Mouse (Mus musculus) kidney, embryonic 16.5 days (tissue): ENCODE measurements at regions not wholly inside any gene's neighbourhood (a gene's known extent, or its start where the extent isn't known, plus 50 kb on each side); places are given as distances from the start of the nearest gene placed in this dataset.

Experiments
- ATAC-seq: fragments of 200-750 bp; cut with Nextera tagmentation; 2 replicates; pipeline ENCODE4 v1.8.0; 2017; ENCODE audit warnings: moderate TSS enrichment; ENCODE audit not compliant: low FRiP score, low TSS enrichment
- H3K27ac ChIP-seq: fragments of 300-500 bp; sonication (generic); 2 replicates; pipeline ENCODE4 v1.5.1; 2014; ENCODE audit warnings: low read length
- H3K27me3 ChIP-seq: fragments of 300-500 bp; sonication (generic); 2 replicates; pipeline ENCODE4 v1.6.1; 2014; ENCODE audit warnings: low read length, control low read depth, mixed read lengths; ENCODE audit not compliant: insufficient read depth
- H3K36me3 ChIP-seq: fragments of 300-500 bp; sonication (generic); 2 replicates; pipeline ENCODE4 v1.6.1; 2014; ENCODE audit warnings: low read length, control low read depth, mixed read lengths; ENCODE audit not compliant: insufficient read depth
- H3K4me1 ChIP-seq: fragments of 300-500 bp; sonication (generic); 2 replicates; pipeline ENCODE4 v1.6.1; 2014; ENCODE audit warnings: low read length, control low read depth, mixed read lengths; ENCODE audit not compliant: insufficient read depth
- H3K4me2 ChIP-seq: fragments of 300-500 bp; sonication (generic); replicated peaks from 2 replicates; pipeline ENCODE4 v1.6.1; 2014; ENCODE audit warnings: low read depth, low read length
- H3K4me3 ChIP-seq: fragments of 300-500 bp; sonication (generic); 2 replicates; pipeline ENCODE4 v1.5.1; 2014; ENCODE audit warnings: mild to moderate bottlenecking, low read length
- H3K9ac ChIP-seq: fragments of 300-500 bp; sonication (generic); replicated peaks from 2 replicates; pipeline ENCODE4 v1.6.1; 2014; ENCODE audit warnings: low read length
- H3K9me3 ChIP-seq: fragments of 300-500 bp; sonication (generic); 2 replicates; pipeline ENCODE4 v1.6.1; 2016; ENCODE audit warnings: low read length, control low read depth
- WGBS: fragments of 180-500 bp; shearing (Covaris S2); extraction: QIAGEN DNeasy Blood & Tissue Kit; methylation state at CpG from one replicate; pipeline ENCODE4 v1.1.7; 2014; 5-methylcytosine and 5-hydroxymethylcytosine counted together

DNA sequence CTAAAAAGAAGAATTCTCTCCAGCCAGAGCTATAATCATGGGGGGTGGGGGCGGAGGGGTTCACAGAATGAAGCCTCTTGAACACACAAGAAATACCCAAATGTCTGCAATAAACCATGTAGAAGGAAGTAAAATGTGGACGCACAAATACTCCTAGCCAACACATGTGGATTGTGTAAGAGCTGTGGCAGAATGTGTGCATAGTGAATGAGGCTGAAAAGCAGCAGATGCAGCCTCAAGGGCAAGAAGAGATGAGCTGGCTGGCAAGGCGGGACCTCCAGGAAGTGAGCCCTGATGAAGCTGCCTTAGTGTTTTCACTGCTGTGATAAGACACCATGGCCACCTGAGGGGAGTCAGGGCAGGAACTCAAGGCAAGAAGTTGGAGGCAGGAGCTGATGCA lies 53.3 kb upstream of the Arhgap28 start:
- no peak for ATAC-seq
- no peaks in the 10 kb centered on the region for H3K36me3 ChIP-seq
- H3K27ac ChIP-seq, result no peak overlapping the region
- H3K9ac ChIP-seq, result no peak overlapping the region
- H3K4me1 ChIP-seq, result no peaks in the 10 kb centered on the region
- no peak overlapping the region for H3K4me2 ChIP-seq
- no peaks in the 10 kb centered on the region for H3K27me3 ChIP-seq
- H3K4me3 ChIP-seq, result no peak overlapping the region
- 85% methylated on average over 3 of the region's 3 CpGs for WGBS
- H3K9me3 ChIP-seq, result no peaks in the 10 kb centered on the region

DNA sequence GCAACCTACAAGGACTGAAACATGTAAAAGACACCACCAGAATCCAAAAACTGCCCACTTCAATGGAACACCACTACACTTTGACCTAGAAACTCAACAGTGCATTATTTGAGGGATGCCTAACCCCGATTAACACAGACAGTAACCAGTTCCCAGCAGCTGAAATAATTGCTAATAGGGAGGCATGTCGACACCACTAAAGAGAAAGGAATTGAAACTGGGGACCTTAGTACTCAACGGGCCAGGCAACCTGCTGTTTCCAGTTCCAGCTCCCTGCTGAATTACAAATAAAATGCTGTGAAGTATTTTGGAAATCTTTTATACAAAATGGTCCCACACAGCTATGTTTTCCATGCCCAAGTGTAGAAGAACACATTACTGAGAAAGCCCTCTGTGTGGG lies 56.5 kb upstream of the Arhgap28 start:
- H3K9me3 ChIP-seq, result no peaks in the 10 kb centered on the region
- H3K4me2 ChIP-seq, result no peak overlapping the region
- H3K4me1 ChIP-seq, result no peaks in the 10 kb centered on the region
- 89% methylated on average over 3 of the region's 3 CpGs for WGBS
- H3K36me3 ChIP-seq, result no peaks in the 10 kb centered on the region
- H3K27ac ChIP-seq, result no peak overlapping the region
- H3K9ac ChIP-seq, result no peak overlapping the region
- H3K27me3 ChIP-seq, result no peaks in the 10 kb centered on the region
- H3K4me3 ChIP-seq, result no peak overlapping the region
- no peak for ATAC-seq

DNA sequence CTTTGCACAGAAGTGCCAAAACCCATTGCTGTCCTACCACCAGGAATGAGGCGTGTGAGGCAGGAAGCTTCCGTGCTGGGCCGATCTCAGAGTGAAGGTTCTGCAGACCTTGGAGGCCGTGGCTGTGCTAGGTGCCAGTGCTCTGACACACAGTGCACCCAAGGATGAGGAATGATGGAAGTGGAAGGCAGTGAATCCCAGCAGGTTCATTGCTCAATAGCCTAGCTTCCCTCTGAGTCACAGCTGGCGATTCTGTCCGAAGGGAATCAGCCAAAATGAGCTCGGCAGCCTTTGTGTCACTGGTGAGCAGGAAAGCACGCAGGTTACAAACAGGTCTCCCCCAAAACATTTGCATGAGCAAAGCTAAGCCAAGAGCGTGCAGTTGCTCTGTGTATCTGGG lies 61.8 kb upstream of the Arhgap28 start:
- no peak overlapping the region for H3K9ac ChIP-seq
- H3K36me3 ChIP-seq, result no peaks in the 10 kb centered on the region
- 0 out of 2 replicates have a peak, but pooled peaks cover 6% of the 10 kb centered on the region for H3K4me1 ChIP-seq
- H3K4me3 ChIP-seq, result no peak overlapping the region
- ATAC-seq, result no peak
- H3K9me3 ChIP-seq, result no peaks in the 10 kb centered on the region
- H3K27me3 ChIP-seq, result no peaks in the 10 kb centered on the region; the same call in 1 of the 2 replicates
- WGBS, result 85% methylated on average over 9 of the region's 9 CpGs
- H3K4me2 ChIP-seq, result no peak overlapping the region
- H3K27ac ChIP-seq, result no peak overlapping the region

DNA sequence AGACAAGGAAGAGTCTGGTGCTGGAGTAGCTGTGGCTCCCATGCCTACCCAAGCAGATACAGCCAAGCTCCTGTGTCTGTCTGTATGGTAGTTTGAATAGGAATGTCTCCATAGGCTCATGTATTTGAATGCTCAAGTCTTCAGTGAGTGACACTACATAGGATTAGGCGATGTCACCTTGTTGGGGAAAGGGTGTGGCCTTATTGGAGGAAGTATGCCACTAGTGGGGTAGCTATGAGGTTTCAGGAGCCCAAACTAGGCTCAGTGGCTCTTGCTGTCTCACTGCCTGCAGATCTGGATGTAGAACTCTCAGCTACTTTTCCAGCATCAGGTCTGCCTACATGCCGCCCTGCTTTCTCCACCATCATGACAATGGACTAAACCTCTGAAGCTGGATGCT lies 62.3 kb upstream of the Arhgap28 start:
- no peaks in the 10 kb centered on the region for H3K36me3 ChIP-seq
- H3K4me3 ChIP-seq, result no peak overlapping the region
- no peak overlapping the region for H3K4me2 ChIP-seq
- H3K9me3 ChIP-seq, result no peaks in the 10 kb centered on the region
- WGBS, result 96% methylated on average over 2 of the region's 2 CpGs
- H3K4me1 ChIP-seq, result 0 out of 2 replicates have a peak, but pooled peaks cover 9% of the 10 kb centered on the region
- H3K9ac ChIP-seq, result no peak overlapping the region
- no peaks in the 10 kb centered on the region; the same call in 1 of the 2 replicates for H3K27me3 ChIP-seq
- no peak for ATAC-seq
- H3K27ac ChIP-seq, result no peak overlapping the region

DNA sequence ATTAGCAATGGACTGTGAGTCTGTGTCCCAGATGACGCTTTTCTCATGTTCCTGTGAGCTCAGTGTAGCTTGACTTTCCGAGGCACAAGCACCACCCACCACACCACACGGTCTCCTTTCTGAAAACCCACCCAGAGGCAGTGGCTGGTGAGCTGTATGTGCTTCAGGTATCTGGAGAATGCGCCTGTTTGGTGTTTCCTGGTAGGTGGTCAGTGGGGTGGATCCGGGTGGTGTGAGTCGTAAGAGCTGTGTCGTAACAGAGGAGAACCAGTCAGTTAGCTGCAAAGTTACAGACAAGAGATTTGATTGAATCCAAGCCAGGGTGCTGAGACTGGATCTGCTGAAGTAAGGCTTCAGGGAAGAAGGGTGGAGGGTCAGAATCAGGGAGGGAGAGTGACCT lies 65.1 kb upstream of the Arhgap28 start:
- no peaks in the 10 kb centered on the region for H3K9me3 ChIP-seq
- H3K4me2 ChIP-seq, result no peak overlapping the region
- WGBS, result 46% methylated on average over 7 of the region's 7 CpGs
- H3K36me3 ChIP-seq, result no peaks in the 10 kb centered on the region
- H3K4me3 ChIP-seq, result no peak overlapping the region
- no peaks in the 10 kb centered on the region; the same call in 1 of the 2 replicates for H3K27me3 ChIP-seq
- H3K9ac ChIP-seq, result no peak overlapping the region
- ATAC-seq, result peak; percentile 43; the same call in 1 of the 2 replicates
- 0 out of 2 replicates have a peak, but pooled peaks cover 9% of the 10 kb centered on the region for H3K4me1 ChIP-seq
- H3K27ac ChIP-seq, result no peak overlapping the region

DNA sequence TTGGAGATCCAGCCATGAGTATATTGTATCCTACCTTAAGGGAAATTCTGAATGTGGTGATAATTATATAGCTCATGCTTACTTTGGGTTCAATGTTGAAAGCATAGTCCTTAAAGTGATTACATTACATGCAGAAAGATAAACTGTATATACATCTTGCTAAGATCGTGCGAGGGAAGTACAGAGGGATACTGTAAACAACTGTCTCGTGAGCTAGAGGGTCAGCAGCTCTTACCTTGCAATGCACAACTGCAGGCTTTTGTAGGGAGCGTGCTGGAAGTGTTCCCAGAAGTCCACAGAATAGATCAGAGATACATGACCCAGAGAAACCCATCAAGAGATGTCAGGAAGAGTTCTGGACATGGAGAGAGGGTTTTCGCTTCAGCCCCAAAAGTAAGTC lies 65.6 kb upstream of the Arhgap28 start:
- no peak overlapping the region for H3K27ac ChIP-seq

DNA sequence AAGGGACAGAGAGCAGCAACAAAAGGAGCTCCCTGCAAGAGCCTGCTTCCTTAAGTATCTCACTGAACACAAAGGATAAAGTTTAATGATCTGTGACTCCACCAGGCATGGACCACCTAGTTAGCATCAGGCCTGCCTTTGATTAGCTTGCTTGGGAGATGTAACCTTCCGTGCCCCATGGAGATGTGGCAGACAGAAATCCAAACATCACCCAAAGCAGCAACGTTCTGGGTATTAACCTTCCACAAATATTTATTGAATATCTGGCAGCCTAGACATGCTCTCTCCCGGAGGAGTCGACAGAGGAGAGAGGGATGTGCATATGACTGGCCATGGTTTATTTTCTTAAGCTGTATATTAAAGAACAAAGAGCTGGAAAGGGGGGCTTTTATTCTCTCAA lies 67.6 kb upstream of the Arhgap28 start:
- peak; percentile 84 for ATAC-seq
- H3K4me1 ChIP-seq, result 0 out of 2 replicates have a peak, but pooled peaks cover 9% of the 10 kb centered on the region
- H3K4me3 ChIP-seq, result no peak overlapping the region
- no peaks in the 10 kb centered on the region for H3K9me3 ChIP-seq
- H3K36me3 ChIP-seq, result no peaks in the 10 kb centered on the region
- no peak overlapping the region for H3K27ac ChIP-seq
- H3K9ac ChIP-seq, result no peak overlapping the region
- H3K4me2 ChIP-seq, result no peak overlapping the region
- WGBS, result 5% methylated on average over 4 of the region's 4 CpGs
- H3K27me3 ChIP-seq, result no peaks in the 10 kb centered on the region; the same call in 1 of the 2 replicates

More for the DNA sequence above, 65.6 kb upstream of the Arhgap28 start:
- no peak overlapping the region for H3K4me3 ChIP-seq
- H3K4me2 ChIP-seq, result no peak overlapping the region
- WGBS, result 76% methylated on average over 5 of the region's 5 CpGs
- H3K9ac ChIP-seq, result no peak overlapping the region
- no peaks in the 10 kb centered on the region for H3K36me3 ChIP-seq
- ATAC-seq, result no peak
- no peaks in the 10 kb centered on the region; the same call in 1 of the 2 replicates for H3K27me3 ChIP-seq
- no peaks in the 10 kb centered on the region for H3K9me3 ChIP-seq
- H3K4me1 ChIP-seq, result 0 out of 2 replicates have a peak, but pooled peaks cover 9% of the 10 kb centered on the region

DNA sequence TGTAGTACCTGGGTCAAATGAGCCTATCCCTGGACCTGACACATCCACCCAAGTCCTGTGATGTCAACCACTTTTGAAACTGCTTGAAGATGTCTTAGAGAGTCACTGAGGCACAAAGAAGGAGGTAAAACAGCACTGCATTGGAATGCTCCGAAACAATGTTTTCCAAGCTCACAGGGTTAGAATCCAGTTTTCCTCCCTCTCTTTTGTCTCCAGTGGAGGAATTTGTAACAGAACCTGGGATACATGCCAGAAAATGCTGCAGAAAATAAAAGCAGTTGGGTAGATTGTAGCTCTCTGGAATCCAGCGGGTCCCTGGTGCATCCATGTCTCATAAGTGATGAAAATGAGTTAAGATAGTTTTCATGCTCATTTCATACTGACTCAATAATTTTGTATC lies 71.8 kb upstream of the Arhgap28 start:
- H3K27ac ChIP-seq, result no peak overlapping the region
- H3K9ac ChIP-seq, result no peak overlapping the region
- WGBS, result 63% methylated on average over 2 of the region's 2 CpGs
- 0 out of 2 replicates have a peak, but pooled peaks cover 3% of the 10 kb centered on the region for H3K4me1 ChIP-seq
- H3K4me3 ChIP-seq, result no peak overlapping the region
- H3K36me3 ChIP-seq, result no peaks in the 10 kb centered on the region
- H3K27me3 ChIP-seq, result no peaks in the 10 kb centered on the region
- no peak for ATAC-seq
- no peaks in the 10 kb centered on the region for H3K9me3 ChIP-seq
- H3K4me2 ChIP-seq, result no peak overlapping the region

DNA sequence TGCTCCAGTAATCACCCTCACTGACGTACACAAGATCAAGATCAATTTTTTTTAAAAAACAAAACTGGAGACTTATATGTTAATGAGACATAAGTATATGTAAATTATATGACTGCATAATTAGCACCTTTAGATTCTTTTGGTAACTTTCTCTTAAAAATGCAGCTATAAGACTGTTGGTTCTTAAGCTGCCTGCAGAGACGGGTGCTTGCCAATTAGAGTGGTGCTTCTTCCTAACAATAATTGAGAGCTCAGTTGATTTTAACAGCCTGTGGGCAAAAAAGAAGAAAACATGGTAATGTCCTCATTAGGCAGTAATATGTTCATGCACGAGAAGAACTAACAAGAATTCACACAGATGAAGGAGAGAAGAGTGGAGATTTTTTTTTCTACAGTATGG lies 74.8 kb upstream of the Arhgap28 start:
- Histone ChIP-seq H3K9ac (no peak overlapping the region), H3K27me3 (no peaks in the 10 kb centered on the region), H3K4me1 (no peaks in the 10 kb centered on the region), H3K9me3 (no peaks in the 10 kb centered on the region), H3K27ac (no peak overlapping the region), H3K36me3 (no peaks in the 10 kb centered on the region), H3K4me3 (no peak overlapping the region), H3K4me2 (no peak overlapping the region)
- WGBS, result 81% methylated on average over 3 of the region's 3 CpGs
- ATAC-seq, result no peak

DNA sequence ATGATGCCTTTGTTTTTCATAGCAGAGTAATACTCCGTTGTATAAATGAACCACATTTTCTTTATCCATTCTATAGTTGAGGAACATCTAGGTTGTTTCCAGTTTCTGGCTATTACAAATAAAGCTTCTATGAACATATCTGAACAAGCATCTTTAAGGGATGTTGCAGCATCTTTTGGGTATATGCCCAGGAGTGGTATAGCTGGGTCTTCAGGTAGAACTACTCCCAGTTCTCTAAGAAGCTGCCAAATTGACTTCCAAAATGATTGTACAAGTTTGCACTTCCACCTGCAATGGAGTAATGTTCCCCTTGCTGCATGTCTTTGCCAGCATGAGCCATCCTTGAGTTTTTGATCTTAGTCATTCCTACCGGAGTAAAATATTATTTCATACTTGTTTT lies 80.5 kb upstream of the Arhgap28 start:
- no peaks in the 10 kb centered on the region for H3K4me1 ChIP-seq
- H3K4me2 ChIP-seq, result no peak overlapping the region
- WGBS, result 96% methylated on average over 2 of the region's 2 CpGs
- no peaks in the 10 kb centered on the region for H3K27me3 ChIP-seq
- H3K9ac ChIP-seq, result no peak overlapping the region
- no peaks in the 10 kb centered on the region for H3K9me3 ChIP-seq
- ATAC-seq, result no peak
- no peak overlapping the region for H3K27ac ChIP-seq
- H3K36me3 ChIP-seq, result no peaks in the 10 kb centered on the region
- H3K4me3 ChIP-seq, result no peak overlapping the region
